Mouse (Mus musculus): ENCODE data around the gene Bmf. TPM values are rescaled to one million over a fixed set of nuclear protein-coding genes. Genes with fewer than 3 reads are reported as not detected.
A peak's percentile ranks its signal among the peaks of the same experiment; 100 is the strongest.

The Bmf gene
- total and polyA plus RNA-seq, 3 experiments, result 2.9 to 7.0 (median 5.5) TPM

- 43% methylated on average over 6 of the region's 6 CpGs for WGBS
- H3K9ac ChIP-seq (ENCODE audit: low read depth, low read length), result no peak overlapping the region
- H3K27ac ChIP-seq, result peak overlapping the region; percentile 44; the same call in 1 of the 2 replicates
- intact Hi-C loops (cut with DNase I), result no loop called here
- peaks cover 30% of the 10 kb centered on the region for H3K4me1 ChIP-seq (ENCODE audit: control insufficient read depth, insufficient read depth, low read length)
- no peaks in the 10 kb centered on the region for H3K79me2 ChIP-seq (replicated peaks; ENCODE audit: control insufficient read depth, insufficient read depth, low read length)
- TF ChIP-seq CTCF (IDR thresholded peaks at IDR 0.05) (no peak), EP300 (IDR thresholded peaks at IDR 0.05; ENCODE audit: insufficient read depth, low read depth, low read length) (no peak), POLR2A (IDR thresholded peaks at IDR 0.05; ENCODE audit: insufficient read depth, low read depth, low read length) (no peak)
- peaks cover 11% of the 10 kb centered on the region for H3K36me3 ChIP-seq (ENCODE audit: control insufficient read depth, insufficient read depth, low read length)
- H3K4me3 ChIP-seq, result no peak overlapping the region
- H3K27me3 ChIP-seq (ENCODE audit: control insufficient read depth, insufficient read depth, low read length), result no peaks in the 10 kb centered on the region
- peak in 1 of 2 experiments; percentile 20 for DNase-seq
These were observed 13.4 kb downstream of the Bmf start for GRCm38 (mm10) chr2:118536111-118536510.

- intact Hi-C loops (cut with DNase I), result loop anchor here (2.0 kb wide), 1 partner anchor 15 kb away; the partner anchor contains the start of gene Bmf
- WGBS, result 66% methylated on average over 6 of the region's 6 CpGs
- H3K36me3 ChIP-seq (ENCODE audit: control insufficient read depth, insufficient read depth, low read length), result peaks cover 11% of the 10 kb centered on the region
- peaks cover 26% of the 10 kb centered on the region for H3K4me1 ChIP-seq (ENCODE audit: control insufficient read depth, insufficient read depth, low read length)
- no peaks in the 10 kb centered on the region for H3K27me3 ChIP-seq (ENCODE audit: control insufficient read depth, insufficient read depth, low read length)
- no peak overlapping the region for H3K9ac ChIP-seq (ENCODE audit: low read depth, low read length)
- DNase-seq, result peak in 1 of 2 experiments; percentile 28
- TF ChIP-seq EP300 (IDR thresholded peaks at IDR 0.05; ENCODE audit: insufficient read depth, low read depth, low read length), result no peak
- TF ChIP-seq CTCF (IDR thresholded peaks at IDR 0.05), result no peak
- TF ChIP-seq POLR2A (IDR thresholded peaks at IDR 0.05; ENCODE audit: insufficient read depth, low read depth, low read length), result no peak
- H3K79me2 ChIP-seq (replicated peaks; ENCODE audit: control insufficient read depth, insufficient read depth, low read length), result no peaks in the 10 kb centered on the region
- H3K27ac ChIP-seq, result peak overlapping the region; percentile 64
- no peak overlapping the region for H3K4me3 ChIP-seq
These were observed 15.5 kb downstream of the Bmf start for GRCm38 (mm10) chr2:118533969-118534368.

- peak overlapping the region; percentile 24 for H3K9ac ChIP-seq (ENCODE audit: low read depth, low read length)
- no peaks in the 10 kb centered on the region for H3K27me3 ChIP-seq (ENCODE audit: control insufficient read depth, insufficient read depth, low read length)
- intact Hi-C loops (cut with DNase I), result loop anchor here (2.0 kb wide), 1 partner anchor 16 kb away; the partner anchor contains the start of gene Bmf
- 15% methylated on average over 6 of the region's 6 CpGs for WGBS
- peaks cover 26% of the 10 kb centered on the region for H3K4me1 ChIP-seq (ENCODE audit: control insufficient read depth, insufficient read depth, low read length)
- H3K4me3 ChIP-seq, result no peak overlapping the region
- H3K79me2 ChIP-seq (replicated peaks; ENCODE audit: control insufficient read depth, insufficient read depth, low read length), result no peaks in the 10 kb centered on the region
- TF ChIP-seq EP300 (IDR thresholded peaks at IDR 0.05; ENCODE audit: insufficient read depth, low read depth, low read length) (no peak), CTCF (IDR thresholded peaks at IDR 0.05) (peak; percentile 7; the same call in 1 of the 2 replicates)
- peaks cover 11% of the 10 kb centered on the region for H3K36me3 ChIP-seq (ENCODE audit: control insufficient read depth, insufficient read depth, low read length)
- peak overlapping the region; percentile 72 for H3K27ac ChIP-seq
- DNase-seq, result peak; percentile 59 to 63
These were observed 16.4 kb downstream of the Bmf start for GRCm38 (mm10) chr2:118532855-118533675.

- Histone ChIP-seq H3K27me3 (ENCODE audit: control insufficient read depth, insufficient read depth, low read length) (no peaks in the 10 kb centered on the region), H3K27ac (peak overlapping the region; percentile 72), H3K79me2 (replicated peaks; ENCODE audit: control insufficient read depth, insufficient read depth, low read length) (no peaks in the 10 kb centered on the region), H3K4me1 (ENCODE audit: control insufficient read depth, insufficient read depth, low read length) (peaks cover 26% of the 10 kb centered on the region), H3K36me3 (ENCODE audit: control insufficient read depth, insufficient read depth, low read length) (peaks cover 10% of the 10 kb centered on the region), H3K4me3 (no peak overlapping the region), H3K9ac (ENCODE audit: low read depth, low read length) (peak overlapping the region; percentile 24)
- TF ChIP-seq POLR2A (IDR thresholded peaks at IDR 0.05; ENCODE audit: insufficient read depth, low read depth, low read length) (no peak), EP300 (IDR thresholded peaks at IDR 0.05; ENCODE audit: insufficient read depth, low read depth, low read length) (0 out of 2 replicates have a peak, but pooled peaks have one; percentile 21), CTCF (IDR thresholded peaks at IDR 0.05) (no peak)
- WGBS, result 32% methylated on average over 10 of the region's 10 CpGs
- DNase-seq, result peak in 1 of 2 experiments; percentile 54
- intact Hi-C loops (cut with DNase I), result loop anchor here (2.0 kb wide), 1 partner anchor 16 kb away; the partner anchor contains the start of gene Bmf
These were observed 17.1 kb downstream of the Bmf start for GRCm38 (mm10) chr2:118532401-118532800.

- no peaks in the 10 kb centered on the region for H3K79me2 ChIP-seq (replicated peaks; ENCODE audit: control insufficient read depth, insufficient read depth, low read length)
- H3K36me3 ChIP-seq (ENCODE audit: control insufficient read depth, insufficient read depth, low read length), result peaks cover 6% of the 10 kb centered on the region
- H3K4me3 ChIP-seq, result no peak overlapping the region
- H3K27me3 ChIP-seq (ENCODE audit: control insufficient read depth, insufficient read depth, low read length), result no peaks in the 10 kb centered on the region
- H3K9ac ChIP-seq (ENCODE audit: low read depth, low read length), result no peak overlapping the region
- TF ChIP-seq EP300 (IDR thresholded peaks at IDR 0.05; ENCODE audit: insufficient read depth, low read depth, low read length), result 0 out of 2 replicates have a peak, but pooled peaks have one; percentile 54
- TF ChIP-seq POLR2A (IDR thresholded peaks at IDR 0.05; ENCODE audit: insufficient read depth, low read depth, low read length), result no peak
- TF ChIP-seq CTCF (IDR thresholded peaks at IDR 0.05), result peak; percentile 29; the same call in 1 of the 2 replicates
- intact Hi-C loops (cut with DNase I), result no loop called here
- H3K27ac ChIP-seq, result peak overlapping the region; percentile 53
- DNase-seq, result peak; percentile 88 to 90
- whole genome bisulfite sequencing, result 25% methylated on average over 7 of the region's 7 CpGs
- peaks cover 23% of the 10 kb centered on the region for H3K4me1 ChIP-seq (ENCODE audit: control insufficient read depth, insufficient read depth, low read length)
These were observed 19.9 kb downstream of the Bmf start for GRCm38 (mm10) chr2:118529466-118530181.
